Mouse (Mus musculus) spleen, adult 2 months (tissue): ENCODE data around the gene Amdhd1.

Experiments
- CTCF ChIP-seq: fragments of 200-500 bp; IDR thresholded peaks from 2 replicates; pipeline ENCODE4 v1.5.1; 2011; ENCODE audit warnings: mild to moderate bottlenecking, inconsistent platforms; ENCODE audit not compliant: insufficient read depth, insufficient read length, insufficient replicate concordance; ENCODE audit errors: extremely low read depth
- POLR2A ChIP-seq: fragments of 200-500 bp; IDR thresholded peaks from 2 replicates; pipeline ENCODE4 v1.6.1; 2011; ENCODE audit warnings: low read depth, low read length, inconsistent platforms

GRCm38 (mm10) chr10:93518186-93518585 is 21.6 kb downstream of the Amdhd1 start:
- TF ChIP-seq CTCF (no peak), POLR2A (no peak)
